Mouse (Mus musculus) limb, embryonic 10.5 days (tissue): ENCODE measurements at regions not wholly inside any gene's neighbourhood (a gene's known extent, or its start where the extent isn't known, plus 50 kb on each side); places are given as distances from the start of the nearest gene placed in this dataset.
A peak's percentile ranks its signal among the peaks of the same experiment; 100 is the strongest.

ENCODE experiments used
- DNase-seq: peaks from one replicate; pipeline ENCODE4 v3.0.0-alpha.2; 2017; ENCODE audit warnings: low spot score
- H3K27ac ChIP-seq: fragments of 300-500 bp; sonication (generic); 2 replicates; pipeline ENCODE4 v1.5.1; 2016; ENCODE audit warnings: mild to moderate bottlenecking
- H3K27me3 ChIP-seq: fragments of 300-500 bp; sonication (generic); 2 replicates; pipeline ENCODE4 v1.6.1; 2016; ENCODE audit warnings: low read depth, mild to moderate bottlenecking; ENCODE audit not compliant: poor library complexity, severe bottlenecking
- H3K36me3 ChIP-seq: fragments of 300-500 bp; sonication (generic); 2 replicates; pipeline ENCODE4 v1.6.1; 2016; ENCODE audit warnings: mild to moderate bottlenecking, moderate library complexity
- H3K4me1 ChIP-seq: fragments of 300-500 bp; sonication (generic); 2 replicates; pipeline ENCODE4 v1.6.1; 2016
- H3K4me3 ChIP-seq: fragments of 300-500 bp; sonication (generic); 2 replicates; pipeline ENCODE4 v1.5.1; 2016; ENCODE audit warnings: mild to moderate bottlenecking, moderate library complexity
- H3K9me3 ChIP-seq: fragments of 300-500 bp; sonication (generic); replicated peaks from 2 replicates; pipeline ENCODE4 v1.6.1; 2016; ENCODE audit warnings: mild to moderate bottlenecking
- WGBS: fragments of 180-500 bp; shearing (Covaris S2); methylation state at CpG from one replicate; pipeline ENCODE4 v1.1.7; 2016; 5-methylcytosine and 5-hydroxymethylcytosine counted together

- Histone ChIP-seq H3K9me3 (no peaks in the 10 kb centered on the region), H3K27ac (no peak overlapping the region), H3K4me3 (no peak overlapping the region), H3K36me3 (no peaks in the 10 kb centered on the region), H3K4me1 (peaks cover 4% of the 10 kb centered on the region; the same call in 1 of the 2 replicates), H3K27me3 (no peaks in the 10 kb centered on the region)
- no peak for DNase-seq
- WGBS = 54% methylated on average over 2 of the region's 2 CpGs
These were observed 223.8 kb upstream of the Chd6 start for GRCm38 (mm10) chr2:161332653-161333052.

DNA sequence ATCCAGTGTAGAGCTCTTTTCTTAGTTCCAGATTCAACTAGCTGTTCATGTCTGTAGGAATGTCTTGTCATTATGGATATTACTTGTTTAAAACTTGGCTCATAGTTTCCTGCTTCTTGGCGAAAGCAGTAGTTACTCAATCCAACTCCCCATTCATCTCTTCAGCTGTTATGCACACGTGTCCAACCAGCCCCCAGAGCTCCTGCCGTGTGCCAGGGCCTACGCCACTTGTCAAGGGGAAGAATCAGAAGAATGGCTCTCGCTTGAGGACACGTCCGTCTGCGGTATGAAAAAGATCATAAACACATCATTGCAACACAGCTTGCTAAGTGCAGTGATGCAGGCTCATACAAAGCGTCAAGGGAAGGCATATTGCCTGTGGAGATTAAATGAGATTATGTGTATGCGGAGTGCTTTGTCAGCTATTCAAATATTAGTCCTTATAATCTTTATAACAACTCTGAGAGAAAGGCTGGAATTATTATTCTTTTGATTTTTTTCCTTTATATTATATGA is 223.0 kb upstream of the Chd6 start:
- H3K36me3 ChIP-seq = no peaks in the 10 kb centered on the region
- H3K4me3 ChIP-seq = no peak overlapping the region
- peaks cover 4% of the 10 kb centered on the region; the same call in 1 of the 2 replicates for H3K4me1 ChIP-seq
- no peak for DNase-seq
- WGBS = 93% methylated on average over 10 of the region's 10 CpGs
- H3K27me3 ChIP-seq = no peaks in the 10 kb centered on the region
- H3K27ac ChIP-seq = no peak overlapping the region
- H3K9me3 ChIP-seq = no peaks in the 10 kb centered on the region

DNA sequence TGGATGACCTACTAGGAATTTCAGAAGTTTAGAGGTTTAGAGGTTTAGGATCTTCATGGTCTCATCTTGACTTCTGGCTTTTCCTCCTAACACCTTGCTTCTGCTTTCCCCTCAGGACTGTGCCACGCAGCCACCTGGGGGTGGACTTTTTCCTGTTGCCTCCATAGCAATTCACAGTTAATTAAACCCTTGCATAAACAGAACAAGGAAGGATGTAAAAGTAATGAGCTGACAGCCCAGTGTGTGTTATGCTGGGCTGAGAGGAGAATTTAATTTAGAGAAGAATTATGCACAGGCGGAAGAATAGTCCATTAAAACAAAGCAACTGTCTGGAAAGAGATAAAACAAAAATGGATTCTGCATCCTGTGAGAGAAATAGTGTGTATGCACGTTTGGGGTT is 193.9 kb upstream of the Chd6 start:
- 70% methylated on average over 3 of the region's 3 CpGs for WGBS
- no peak overlapping the region for H3K4me3 ChIP-seq
- H3K27me3 ChIP-seq = no peaks in the 10 kb centered on the region
- H3K36me3 ChIP-seq = no peaks in the 10 kb centered on the region
- no peaks in the 10 kb centered on the region for H3K9me3 ChIP-seq
- H3K27ac ChIP-seq = no peak overlapping the region
- DNase-seq = no peak
- H3K4me1 ChIP-seq = peaks cover 16% of the 10 kb centered on the region

DNA sequence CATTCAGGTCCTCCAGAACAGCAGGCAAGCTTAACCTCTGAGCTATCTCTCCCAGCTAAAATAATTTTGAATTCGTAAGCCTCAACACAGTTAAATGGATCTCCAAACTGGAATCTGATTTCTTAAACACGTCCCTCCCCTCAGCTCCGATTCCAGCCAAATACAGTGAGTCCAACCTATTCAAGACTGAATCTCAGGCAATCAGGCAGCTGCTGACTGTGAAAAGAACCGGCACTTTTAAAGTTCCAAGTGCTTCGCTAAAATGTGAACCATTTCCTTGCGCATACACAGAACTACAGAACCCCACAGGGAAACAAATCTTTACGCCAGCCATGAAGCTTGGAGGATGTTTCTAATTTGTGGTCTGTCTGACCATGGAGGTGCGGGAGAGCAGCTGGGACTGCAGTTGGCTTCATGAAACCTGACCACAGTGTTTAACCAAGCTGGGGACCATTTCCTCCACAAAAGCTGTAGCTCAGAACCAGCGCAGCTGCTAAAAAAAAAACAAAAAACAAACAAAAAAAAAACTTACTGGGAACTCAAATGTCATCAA is 160.1 kb upstream of the Chd6 start:
- H3K4me1 ChIP-seq = peaks cover 26% of the 10 kb centered on the region
- WGBS = 71% methylated on average over 9 of the region's 9 CpGs

GRCm38 (mm10) chr2:161266476-161266875 is 157.6 kb upstream of the Chd6 start:
- H3K27me3 ChIP-seq = no peaks in the 10 kb centered on the region
- no peaks in the 10 kb centered on the region for H3K36me3 ChIP-seq
- no peaks in the 10 kb centered on the region for H3K9me3 ChIP-seq
- peak; percentile 28 for DNase-seq
- H3K4me1 ChIP-seq = peaks cover 26% of the 10 kb centered on the region
- H3K4me3 ChIP-seq = no peak overlapping the region
- H3K27ac ChIP-seq = no peak overlapping the region
- 69% methylated on average over 5 of the region's 5 CpGs for WGBS

More for the DNA sequence above, 160.1 kb upstream of the Chd6 start:
- Histone ChIP-seq H3K9me3 (no peaks in the 10 kb centered on the region), H3K4me3 (no peak overlapping the region), H3K36me3 (no peaks in the 10 kb centered on the region), H3K27me3 (no peaks in the 10 kb centered on the region), H3K27ac (0 out of 2 replicates have a peak overlapping the region, but pooled peaks have one; percentile 46)
- peak; percentile 30 for DNase-seq

GRCm38 (mm10) chr2:161265211-161265610 is 156.3 kb upstream of the Chd6 start:
- 75% methylated on average over 8 of the region's 8 CpGs for WGBS
- H3K36me3 ChIP-seq = no peaks in the 10 kb centered on the region
- no peak overlapping the region for H3K27ac ChIP-seq
- no peak overlapping the region for H3K4me3 ChIP-seq
- peaks cover 26% of the 10 kb centered on the region for H3K4me1 ChIP-seq
- H3K27me3 ChIP-seq = no peaks in the 10 kb centered on the region
- no peak for DNase-seq
- H3K9me3 ChIP-seq = no peaks in the 10 kb centered on the region

DNA sequence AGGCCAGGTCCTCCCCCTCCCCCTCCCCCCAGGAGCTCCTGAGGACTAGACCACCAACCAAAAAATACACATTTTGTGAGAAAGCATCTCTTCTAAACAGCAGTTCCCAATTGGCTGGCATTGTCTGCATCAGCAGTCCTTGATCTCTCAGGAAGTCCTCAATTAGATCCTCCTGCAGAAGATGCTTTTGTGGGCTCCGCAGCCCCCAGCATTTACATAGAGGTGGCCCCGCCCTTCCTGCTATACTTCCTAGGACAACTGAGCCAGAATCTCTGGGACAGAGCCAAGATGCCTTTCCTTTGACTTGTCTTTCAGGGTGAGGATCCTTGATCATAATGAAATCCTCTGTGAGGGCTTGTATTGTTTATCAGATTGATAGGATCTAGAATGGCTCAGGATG is 143.9 kb upstream of the Chd6 start:
- Histone ChIP-seq H3K27me3 (no peaks in the 10 kb centered on the region), H3K27ac (no peak overlapping the region), H3K9me3 (no peaks in the 10 kb centered on the region), H3K4me1 (no peaks in the 10 kb centered on the region), H3K36me3 (no peaks in the 10 kb centered on the region), H3K4me3 (no peak overlapping the region)
- DNase-seq = no peak
- 87% methylated on average over 2 of the region's 2 CpGs for WGBS

- no peak for DNase-seq
- Histone ChIP-seq H3K27ac (no peak overlapping the region), H3K4me3 (no peak overlapping the region), H3K9me3 (no peaks in the 10 kb centered on the region), H3K4me1 (peaks cover 19% of the 10 kb centered on the region), H3K27me3 (no peaks in the 10 kb centered on the region), H3K36me3 (no peaks in the 10 kb centered on the region)
- 90% methylated on average over 6 of the region's 6 CpGs for WGBS
These were observed 132.8 kb upstream of the Chd6 start for GRCm38 (mm10) chr2:161241665-161242064.

DNA sequence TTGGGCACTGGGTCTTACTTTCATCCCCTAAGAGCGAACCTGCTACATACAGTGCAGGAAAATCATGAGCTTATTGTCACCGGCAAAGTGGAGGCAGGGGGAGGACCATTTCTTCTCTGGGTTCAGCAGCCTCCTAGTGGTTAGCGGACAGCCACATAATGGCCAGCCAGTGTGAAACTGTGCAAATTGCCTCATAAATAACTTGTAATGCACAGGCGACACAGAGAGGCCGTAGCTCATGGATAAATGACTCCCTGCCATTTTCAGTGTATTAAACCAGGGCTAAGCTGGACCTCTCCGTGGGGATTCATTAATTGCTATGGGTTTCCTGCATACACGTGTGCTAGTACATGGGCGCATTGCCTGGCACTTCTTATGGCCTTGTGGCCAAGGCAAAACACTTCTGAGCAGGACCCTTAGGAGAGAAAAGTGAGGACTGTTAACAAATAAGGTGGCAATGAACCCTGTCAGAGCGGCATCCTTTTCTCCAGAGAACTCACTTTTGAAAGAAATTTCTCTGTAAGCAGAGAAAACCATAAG is 128.5 kb upstream of the Chd6 start:
- Histone ChIP-seq H3K9me3 (no peaks in the 10 kb centered on the region), H3K27me3 (no peaks in the 10 kb centered on the region), H3K4me1 (peaks cover 21% of the 10 kb centered on the region), H3K36me3 (no peaks in the 10 kb centered on the region), H3K4me3 (no peak overlapping the region), H3K27ac (no peak overlapping the region)
- WGBS = 57% methylated on average over 9 of the region's 9 CpGs
- DNase-seq = peak; percentile 38

- no peak overlapping the region for H3K27ac ChIP-seq
- no peak overlapping the region for H3K4me3 ChIP-seq
- no peaks in the 10 kb centered on the region for H3K36me3 ChIP-seq
- H3K4me1 ChIP-seq = peaks cover 20% of the 10 kb centered on the region
- H3K9me3 ChIP-seq = no peaks in the 10 kb centered on the region
- WGBS = 91% methylated on average over 9 of the region's 9 CpGs
- no peak for DNase-seq
- no peaks in the 10 kb centered on the region for H3K27me3 ChIP-seq
These were observed 124.4 kb upstream of the Chd6 start for GRCm38 (mm10) chr2:161233155-161233741.

DNA sequence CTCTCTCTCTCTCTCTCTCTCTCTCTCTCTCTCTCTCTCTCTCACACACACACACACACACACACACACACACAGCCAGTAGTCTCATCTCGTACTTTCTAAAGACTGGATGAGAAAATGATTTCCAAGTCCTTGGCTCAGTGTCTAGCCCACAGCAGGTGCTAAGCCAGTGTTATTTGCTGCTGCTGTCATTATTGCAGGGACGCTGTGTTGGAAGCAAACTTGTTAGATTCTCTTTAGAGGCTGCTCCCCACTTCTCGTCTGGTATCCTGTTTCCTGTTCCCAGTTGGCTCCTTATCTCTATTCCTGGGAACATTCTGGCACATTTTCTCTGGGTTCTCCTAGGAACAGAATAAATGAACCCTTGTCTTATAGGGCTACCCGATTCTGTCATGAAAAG is 122.5 kb upstream of the Chd6 start:
- Histone ChIP-seq H3K36me3 (no peaks in the 10 kb centered on the region), H3K27ac (no peak overlapping the region), H3K27me3 (no peaks in the 10 kb centered on the region), H3K9me3 (no peaks in the 10 kb centered on the region), H3K4me3 (no peak overlapping the region), H3K4me1 (0 out of 2 replicates have a peak, but pooled peaks cover 4% of the 10 kb centered on the region)
- WGBS = 67% methylated on average over 4 of the region's 4 CpGs
- DNase-seq = no peak

- no peak overlapping the region for H3K4me3 ChIP-seq
- H3K9me3 ChIP-seq = no peaks in the 10 kb centered on the region
- no peaks in the 10 kb centered on the region for H3K36me3 ChIP-seq
- DNase-seq = no peak
- 84% methylated on average over 8 of the region's 8 CpGs for WGBS
- H3K27me3 ChIP-seq = no peaks in the 10 kb centered on the region
- peaks cover 9% of the 10 kb centered on the region for H3K4me1 ChIP-seq
- H3K27ac ChIP-seq = no peak overlapping the region
These were observed 106.9 kb upstream of the Chd6 start for GRCm38 (mm10) chr2:161215736-161216135.

- no peak overlapping the region for H3K4me3 ChIP-seq
- no peaks in the 10 kb centered on the region for H3K27me3 ChIP-seq
- H3K36me3 ChIP-seq = no peaks in the 10 kb centered on the region
- WGBS = 27% methylated on average over 15 of the region's 15 CpGs
- no peak overlapping the region for H3K27ac ChIP-seq
- peaks cover 9% of the 10 kb centered on the region for H3K4me1 ChIP-seq
- H3K9me3 ChIP-seq = no peaks in the 10 kb centered on the region
- DNase-seq = peak; percentile 85
These were observed 106.0 kb upstream of the Chd6 start for GRCm38 (mm10) chr2:161214681-161215458.
